Mouse (Mus musculus) thymus, postnatal 36 days (tissue): ENCODE data around the gene Gpc4.

Source experiments
- DNase-seq, 2 experiments: peaks; one replicate each; pipeline ENCODE4 v3.0.0; 2022; ENCODE audit warnings: mixed read lengths in 2 of 2

Gpc4 gene

DNA sequence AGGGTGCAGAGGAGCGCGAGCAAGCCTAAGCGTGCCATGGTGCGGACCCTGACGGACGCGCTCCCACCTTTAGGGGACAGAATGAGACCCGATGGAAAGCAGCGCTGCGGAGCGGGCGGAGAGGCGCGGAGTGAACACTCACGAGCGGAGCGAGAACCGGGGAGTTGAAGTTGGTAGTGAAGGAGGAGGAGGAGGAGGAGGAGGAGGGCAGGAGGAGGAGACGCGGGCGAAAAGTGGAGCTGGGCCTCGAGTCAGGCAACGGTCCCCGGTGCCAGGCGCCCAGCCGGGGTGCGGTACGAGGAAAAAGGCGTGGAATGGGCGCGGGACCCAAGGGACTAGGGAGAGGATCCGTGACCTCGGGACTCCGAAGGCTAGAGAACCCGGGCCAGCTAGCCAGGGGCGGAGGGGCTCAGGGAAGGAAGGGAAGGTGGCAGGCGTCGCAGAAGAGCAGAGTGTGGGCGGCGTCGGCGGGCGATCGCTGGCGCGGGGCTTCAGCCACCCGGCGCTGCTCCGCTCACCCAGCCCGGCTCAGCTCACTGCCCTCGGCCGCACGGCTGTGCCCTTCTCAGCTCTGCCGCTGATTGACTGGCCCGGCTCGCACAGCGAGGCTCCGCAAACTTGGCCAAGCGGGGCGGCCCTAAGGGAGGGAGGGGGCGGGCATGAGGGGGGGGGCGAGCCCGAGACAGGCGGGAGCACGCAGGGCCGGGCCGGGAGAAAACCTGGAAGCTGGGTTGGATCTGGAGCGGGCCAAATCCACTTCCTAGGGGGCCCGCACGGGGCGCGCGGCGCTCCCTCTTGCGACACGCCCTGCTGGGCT lies at the start of gene Gpc4:
Gene Gpc4, minus strand, starts transcription at position 515 of the 817 bp plus-strand sequence.
- DNase-seq, result peak in 1 of 2 experiments; percentile 5

DNA sequence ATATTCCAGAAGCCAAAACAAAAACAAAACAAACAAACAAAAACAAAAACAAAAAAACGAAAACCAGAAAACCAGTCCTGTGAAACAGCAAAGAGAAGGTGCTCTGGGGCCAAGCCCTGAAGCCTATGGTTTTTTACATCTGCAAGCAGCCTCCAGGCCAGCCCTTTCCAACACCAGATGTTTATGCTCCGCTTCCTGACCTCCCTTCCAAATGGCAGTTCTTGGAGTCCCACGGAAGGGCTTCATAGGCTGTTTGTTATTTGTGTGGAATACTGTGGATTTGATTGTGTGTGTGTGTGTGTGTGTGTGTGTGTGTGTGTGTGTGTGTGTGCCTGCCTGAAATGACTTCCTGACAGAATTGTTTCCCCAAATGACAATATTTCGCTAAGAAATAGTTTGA lies 47.8 kb upstream of the Gpc4 start:
- no peak for DNase-seq

DNA sequence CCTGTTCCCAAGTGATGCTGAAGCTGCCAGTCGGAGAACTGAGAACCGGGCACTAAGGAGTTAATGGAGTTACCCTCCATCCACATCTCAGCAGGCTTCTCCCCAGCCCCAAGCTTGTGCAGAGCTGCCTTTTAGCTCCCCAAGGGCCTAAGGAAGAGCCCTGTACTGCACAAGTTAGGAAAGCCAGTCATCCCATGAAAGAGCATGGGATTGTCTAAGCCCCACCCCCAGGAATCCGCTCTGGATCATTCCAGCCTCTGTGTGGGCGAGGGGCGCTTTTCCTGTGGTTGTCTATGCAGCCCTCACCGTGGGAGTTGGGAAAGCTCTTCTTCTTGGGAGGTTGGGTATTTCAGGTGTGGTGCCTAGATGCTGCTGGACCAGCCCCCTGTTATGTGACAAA lies 34.8 kb upstream of the Gpc4 start:
- DNase-seq, result no peak

DNA sequence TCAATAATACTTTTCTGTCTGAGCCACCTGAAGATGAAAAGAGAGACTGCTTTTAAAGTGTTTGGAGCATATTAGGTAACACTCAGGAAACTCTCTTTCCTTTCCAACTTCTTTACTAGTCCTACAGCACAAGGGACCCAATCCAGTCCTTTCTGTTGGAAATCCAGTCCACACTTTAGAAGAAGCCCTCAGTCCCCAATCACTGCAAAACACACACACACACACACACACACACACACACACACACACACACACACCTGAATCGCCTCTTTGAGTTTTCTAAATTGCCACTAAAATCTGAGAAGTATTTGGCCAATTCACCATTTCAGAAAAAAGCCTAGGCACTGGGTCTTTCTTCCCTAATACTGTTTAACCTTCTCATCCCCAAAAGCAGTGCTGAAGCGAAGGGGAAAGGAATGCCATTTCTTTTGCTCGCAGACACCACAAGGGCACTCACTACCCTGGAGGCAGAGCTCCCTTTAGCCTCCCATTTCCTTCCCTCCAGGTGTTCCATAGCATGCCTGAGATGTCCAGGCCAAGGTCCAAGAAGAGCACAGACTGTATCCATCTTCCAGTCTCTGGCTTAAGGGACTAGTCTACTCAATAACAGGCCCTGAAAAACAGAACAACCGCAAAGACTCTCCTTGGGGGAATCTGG lies 28.4 kb upstream of the Gpc4 start:
- no peak for DNase-seq

DNA sequence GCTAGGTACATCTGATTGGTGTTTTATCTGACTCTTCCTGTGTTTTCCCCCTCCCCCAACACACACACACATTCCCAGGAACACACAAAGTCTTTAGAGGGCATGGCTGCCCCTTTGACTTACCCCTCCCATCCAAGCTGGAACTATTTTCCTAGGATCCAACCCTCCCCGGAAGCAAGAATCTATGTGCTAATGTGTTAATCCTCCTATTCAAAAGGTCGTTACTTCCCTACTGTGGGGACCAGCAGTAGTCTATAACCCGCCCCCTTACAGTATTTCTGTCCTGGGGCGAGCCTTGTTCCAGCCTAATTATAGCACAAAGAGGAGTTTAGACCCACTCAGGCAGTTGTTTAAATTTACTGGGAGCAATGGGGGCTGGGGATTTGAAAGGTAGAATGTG lies 24.0 kb upstream of the Gpc4 start:
- no peak for DNase-seq

DNA sequence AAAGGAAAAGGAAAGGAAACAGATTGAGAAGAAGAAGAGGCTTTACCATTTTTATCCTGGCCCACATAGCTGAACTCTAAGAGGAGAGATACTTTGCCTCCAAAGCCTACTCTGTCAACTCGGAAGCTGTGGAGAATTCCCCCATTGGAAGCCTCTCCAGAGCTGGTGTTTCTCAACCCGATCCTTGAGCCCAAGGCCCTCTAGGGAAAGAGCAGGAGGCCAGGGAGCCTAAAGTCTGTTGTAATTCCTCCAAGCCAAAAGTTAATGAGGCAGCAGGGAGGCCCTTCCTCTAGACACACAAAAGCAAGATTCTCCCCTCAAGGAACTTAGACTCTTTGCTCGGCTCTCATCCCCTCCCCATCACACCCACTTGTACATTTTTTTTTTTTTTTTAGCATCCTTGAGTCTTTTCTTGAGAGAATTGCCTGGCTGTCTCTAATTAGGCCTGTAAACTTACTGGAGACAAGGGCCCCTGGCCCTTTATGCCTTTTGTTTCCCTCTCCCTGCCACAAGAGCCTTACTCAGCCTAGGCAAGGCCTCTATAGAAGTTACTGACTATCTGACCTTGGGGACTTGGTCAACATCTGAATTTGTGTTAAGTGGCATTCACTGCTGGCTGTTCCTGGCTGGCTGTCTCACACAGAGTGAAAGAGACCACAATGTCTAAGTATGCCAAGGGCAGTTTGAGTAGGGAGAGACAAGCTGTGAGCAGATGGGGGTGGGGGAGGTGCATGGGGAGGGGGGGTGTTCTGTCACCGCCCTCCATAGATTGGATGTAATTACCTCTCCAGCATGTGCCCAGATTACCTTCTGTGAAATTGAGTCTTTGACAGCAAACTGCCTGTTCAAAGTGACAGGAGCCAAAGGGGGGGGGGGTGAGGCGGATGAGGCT lies 18.7 kb upstream of the Gpc4 start:
- DNase-seq, result no peak

DNA sequence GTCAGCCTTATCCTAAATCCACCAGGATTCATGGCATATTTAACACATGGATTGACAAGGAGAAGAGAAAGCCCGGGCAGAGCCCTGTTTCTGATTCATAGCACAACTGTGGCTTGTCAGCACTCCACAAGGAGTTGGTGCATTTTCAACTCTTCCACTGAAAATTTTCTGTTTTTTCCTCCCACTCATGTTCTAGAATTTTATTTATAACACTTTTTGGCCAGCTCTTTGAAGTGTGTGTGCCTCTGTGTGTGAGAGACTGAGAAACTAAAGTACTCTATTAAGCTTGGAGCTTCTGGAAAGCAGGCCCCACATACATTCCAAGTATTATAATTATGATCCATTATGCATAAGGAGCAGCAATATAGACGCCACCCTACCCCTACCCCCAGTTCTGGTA lies 16.3 kb upstream of the Gpc4 start:
- DNase-seq, result no peak

DNA sequence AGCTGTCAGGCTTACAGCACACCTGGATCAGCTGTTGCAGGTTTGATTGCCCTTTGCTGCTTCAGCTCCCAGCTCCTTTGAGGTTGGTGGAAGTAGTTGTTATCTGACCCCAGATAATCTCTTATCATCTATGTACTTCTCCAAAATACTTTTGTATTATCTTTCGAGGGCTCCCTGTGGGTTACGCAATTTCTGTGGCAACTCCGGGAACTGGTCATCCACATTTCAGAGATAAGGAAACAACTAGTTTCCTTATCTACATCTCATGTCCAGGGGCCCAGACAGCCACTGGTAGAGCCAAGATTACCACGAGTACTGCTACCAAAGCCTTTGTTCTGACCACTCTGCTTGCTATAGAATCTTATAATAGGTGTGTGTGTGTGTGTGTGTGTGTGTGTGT lies 12.0 kb upstream of the Gpc4 start:
- DNase-seq, result no peak

DNA sequence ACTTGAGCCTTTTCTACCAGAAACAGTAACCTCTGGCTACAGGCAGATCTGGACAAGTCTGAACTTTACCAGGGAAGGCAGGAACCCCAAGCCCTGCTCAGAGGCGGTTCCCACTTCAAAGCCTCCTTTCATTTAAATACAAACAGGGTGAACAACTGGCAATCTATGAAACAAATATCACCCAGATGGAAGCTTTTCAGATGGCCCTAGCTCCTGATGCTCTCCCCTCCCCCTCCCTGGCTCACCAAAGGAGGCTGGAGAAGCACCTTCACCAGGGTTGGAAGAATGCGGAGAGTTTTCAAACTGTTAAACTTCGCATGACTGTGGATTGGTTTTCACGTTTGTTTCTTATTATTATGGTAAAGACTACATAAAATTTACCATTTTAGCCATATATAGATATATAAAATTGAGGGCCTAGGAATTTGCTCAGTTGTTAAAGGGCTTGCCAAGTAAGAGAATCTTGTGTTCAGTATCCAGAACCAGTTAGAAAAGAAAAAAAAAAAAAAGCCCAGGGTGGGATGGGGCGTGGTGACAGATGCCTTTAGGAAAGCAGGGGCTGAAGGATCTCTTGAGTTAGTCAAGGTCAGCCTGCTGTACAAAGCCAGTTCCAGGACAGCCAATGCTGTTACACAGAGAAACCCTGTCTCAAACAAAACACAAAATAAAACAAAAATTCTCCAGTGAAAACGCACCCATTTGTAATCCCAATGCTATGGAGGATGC lies 2.6 kb upstream of the Gpc4 start:
- no peak for DNase-seq

DNA sequence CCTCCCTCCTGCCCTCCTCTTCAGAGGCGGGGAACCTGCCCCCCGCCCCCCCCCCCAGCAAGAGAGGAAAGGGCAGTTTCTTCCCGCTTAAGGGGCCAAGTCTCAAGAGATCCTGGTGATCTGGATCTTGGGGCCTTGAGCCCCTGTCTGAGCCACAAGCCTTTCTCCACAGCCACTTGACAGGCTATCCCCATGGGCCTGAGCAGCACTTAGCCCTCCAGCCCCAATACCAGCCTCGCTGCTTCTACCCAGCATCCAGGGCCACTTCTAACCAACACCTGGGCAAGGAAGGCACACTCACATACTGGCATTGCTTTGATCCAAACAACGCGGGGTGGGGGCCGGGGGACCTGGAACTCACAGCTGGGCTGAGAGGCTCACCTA lies 495 bp upstream of the Gpc4 start:
- no peak for DNase-seq

DNA sequence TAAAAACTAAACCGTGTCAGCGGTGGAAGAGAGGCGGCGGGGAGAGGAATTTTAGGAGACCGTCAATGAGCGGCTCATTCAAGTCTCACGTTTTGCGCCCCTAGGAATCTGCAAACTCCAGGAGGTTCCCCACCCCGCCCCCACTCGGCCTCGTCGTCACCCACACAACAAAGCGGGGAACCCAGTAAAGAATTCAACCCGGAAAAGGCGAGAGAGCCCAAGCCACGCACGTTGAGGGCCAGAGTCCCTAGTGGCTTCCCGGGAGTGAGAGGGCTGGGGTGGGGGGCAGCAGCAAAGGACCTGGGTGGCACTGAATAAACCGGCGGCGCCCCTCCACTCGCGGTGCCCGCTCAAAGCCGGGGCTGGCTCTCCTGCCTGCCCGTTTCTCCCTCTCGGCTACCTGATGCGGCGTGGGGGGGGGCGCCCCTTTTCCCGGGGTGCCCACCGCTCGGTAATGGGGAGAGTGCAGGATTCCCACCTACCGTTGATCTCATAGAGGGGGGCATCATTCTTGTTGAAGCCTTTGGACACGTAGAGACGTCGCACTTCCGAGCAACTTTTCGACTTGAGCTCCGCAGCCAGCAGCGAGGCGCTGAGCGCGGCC lies 816 bp downstream of the Gpc4 start:
- no peak for DNase-seq

DNA sequence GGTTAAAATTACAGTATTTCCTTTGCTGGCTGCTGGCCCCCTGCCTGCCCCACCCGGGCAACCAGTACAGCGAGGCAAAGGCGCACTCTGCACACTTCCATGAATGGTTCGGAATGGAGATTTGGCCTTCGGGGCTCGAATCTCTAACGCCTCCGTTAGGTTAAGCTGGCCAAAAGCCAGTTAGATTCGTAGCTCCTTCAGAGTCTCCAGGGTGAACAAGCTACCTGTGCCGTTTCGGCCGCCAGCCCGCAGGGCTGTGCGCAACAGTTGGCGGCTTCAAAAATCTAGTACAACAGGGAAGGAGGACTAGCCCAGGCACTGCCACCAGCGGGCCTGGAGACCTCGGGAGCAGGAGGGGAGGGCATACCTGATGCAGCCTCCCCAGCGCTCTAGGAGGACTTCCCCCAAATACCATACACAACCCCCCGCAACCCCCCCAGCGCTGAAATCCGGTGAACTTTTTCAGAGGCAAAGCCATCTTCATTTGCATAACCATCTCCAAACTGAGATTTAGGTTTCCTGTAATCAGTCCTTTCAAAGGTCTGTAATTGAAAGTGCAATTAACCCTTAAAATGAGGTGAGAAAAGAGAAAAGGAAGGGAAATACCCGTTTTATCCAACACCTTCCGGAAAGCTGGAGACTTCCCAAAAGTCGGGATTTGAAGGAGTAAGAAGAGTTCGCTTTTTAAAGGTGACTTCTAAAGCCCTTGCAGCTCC lies 1.5 kb downstream of the Gpc4 start:
- no peak for DNase-seq

DNA sequence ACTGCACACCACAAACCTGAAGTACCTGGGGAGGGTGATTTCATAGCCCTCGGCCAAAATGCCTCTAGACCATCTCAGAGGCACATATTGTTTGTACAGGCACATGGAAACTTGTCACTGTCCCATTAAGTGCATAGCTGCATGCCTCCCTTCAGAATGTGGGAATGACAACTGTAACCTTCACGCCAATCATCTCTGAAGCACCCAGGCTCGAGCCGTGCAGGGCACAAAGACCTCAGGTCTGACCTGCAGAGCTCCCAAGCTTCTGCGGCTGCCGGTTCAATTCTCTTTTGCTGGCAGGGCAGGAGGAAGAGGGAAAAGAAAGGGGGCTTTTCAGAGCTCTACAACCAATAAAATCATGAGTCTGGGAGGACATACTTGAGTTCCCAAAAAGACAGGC lies 2.3 kb downstream of the Gpc4 start:
- DNase-seq, result no peak

DNA sequence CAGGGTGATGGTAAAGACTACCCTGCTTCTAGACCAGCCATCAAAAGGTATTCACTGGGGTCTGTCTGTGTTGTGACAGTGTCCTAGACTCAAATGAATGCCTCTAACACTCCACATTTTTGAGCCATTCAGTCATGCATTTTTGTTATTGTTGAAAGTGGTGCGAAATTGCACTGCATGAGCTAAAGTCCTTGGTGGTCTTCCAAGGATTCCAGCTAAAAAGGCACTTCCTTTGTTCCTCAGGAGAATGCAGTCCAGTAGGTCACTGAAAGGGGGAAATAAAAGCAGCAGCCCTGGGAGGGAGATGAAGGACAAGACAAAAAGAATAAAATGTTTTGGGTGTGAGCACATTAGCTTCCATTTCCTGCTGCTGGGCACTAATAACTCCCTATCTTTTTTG lies 2.8 kb downstream of the Gpc4 start:
- DNase-seq, result no peak

DNA sequence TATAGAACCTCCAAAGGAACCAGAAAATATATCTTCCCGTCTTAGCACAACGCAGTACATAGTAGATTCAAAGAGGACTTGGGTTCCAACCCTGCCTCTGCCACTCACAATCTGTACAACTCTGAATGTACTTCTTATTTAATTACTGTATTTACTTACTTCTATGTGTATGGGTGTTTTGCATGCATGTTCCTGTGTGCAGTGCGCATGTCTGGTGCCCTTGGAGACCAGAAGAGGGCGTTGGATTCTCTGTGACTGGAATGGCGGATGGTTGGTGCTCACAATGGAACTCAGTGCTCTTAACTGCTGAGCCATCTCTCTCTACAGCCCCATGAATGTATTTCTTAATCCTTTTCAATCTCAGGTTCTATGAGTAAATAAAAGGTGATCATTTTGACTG lies 5.4 kb downstream of the Gpc4 start:
- no peak for DNase-seq

DNA sequence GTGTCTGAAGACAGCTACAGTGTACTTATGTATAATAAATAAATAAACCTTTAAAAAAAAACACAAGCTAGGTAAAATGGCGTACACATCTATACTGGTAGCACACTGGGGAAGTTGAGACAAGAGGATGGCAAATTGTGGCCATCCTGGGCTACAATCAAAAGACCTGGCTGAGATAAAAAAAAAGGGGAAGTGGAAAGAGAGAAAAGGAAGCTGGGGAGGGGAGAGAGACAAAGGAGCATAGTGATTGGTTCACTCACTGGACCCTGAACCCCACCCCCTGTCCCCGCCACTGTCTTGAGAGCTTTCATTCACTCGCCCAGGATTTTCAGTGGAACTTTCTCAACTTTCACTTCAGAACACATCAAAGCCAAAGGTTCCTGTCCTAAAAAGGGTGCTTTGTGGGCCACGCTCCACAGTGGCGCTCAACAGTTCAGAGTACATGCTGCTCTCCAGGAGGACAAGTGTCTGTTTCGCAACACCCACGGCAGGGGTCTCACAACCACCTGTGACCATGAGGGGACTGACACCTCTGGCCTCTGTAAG lies 9.6 kb downstream of the Gpc4 start:
- DNase-seq, result no peak

DNA sequence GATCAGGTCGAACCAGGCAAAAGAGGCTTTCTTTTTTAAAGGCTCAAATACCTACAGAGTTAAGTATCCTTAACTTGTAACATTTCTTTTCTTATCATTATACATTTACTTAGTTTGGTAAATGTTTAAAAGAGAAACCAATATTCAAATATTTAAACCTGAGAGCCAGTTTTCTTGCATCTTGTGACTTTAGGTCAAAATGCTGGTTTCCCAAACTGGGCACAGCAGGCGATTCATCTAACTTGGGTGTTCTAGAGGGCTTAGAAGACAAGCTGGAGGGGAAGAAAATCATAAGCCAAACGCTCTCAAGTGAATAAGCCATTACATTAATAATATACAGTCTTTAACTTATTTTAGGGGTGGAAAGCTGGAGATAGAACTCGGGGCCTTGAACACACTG lies 10.2 kb downstream of the Gpc4 start:
- DNase-seq, result no peak

DNA sequence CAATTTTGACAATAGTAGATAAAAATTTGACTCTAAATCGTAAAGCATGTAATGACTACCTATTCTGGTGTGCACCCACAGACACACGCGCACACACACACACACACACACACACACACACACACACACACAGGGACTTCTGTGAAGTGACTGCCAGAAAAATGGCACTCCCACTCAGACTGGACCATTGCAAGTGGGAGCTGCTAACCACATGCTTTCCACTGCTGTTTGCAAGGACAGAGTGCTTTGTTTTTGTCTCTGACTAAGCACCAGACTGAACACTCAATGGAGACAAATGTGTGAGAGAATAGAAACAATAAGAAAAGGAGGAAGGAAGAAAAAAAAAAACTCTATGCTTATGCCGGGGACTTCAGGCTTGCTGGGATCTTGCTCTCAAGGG lies 11.6 kb downstream of the Gpc4 start:
- no peak for DNase-seq

DNA sequence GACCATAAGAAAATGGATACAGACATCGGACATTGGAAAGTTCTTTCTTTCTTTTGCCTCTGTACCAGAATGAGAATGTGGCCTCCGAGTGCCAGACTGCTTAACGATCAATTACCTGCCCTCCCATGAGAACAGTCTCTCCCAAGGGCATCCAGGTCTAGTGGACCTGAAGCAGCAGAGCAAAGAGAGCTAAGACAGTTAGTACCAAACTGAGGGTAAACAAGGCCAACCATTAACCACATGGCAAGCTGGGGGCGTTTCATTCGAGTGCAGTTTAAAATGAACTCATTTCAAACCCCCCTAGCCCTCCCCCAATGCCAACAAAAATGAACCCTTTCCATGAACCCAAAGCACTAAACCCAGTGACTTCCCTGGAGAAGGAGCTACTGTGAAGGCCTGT lies 12.1 kb downstream of the Gpc4 start:
- no peak for DNase-seq

DNA sequence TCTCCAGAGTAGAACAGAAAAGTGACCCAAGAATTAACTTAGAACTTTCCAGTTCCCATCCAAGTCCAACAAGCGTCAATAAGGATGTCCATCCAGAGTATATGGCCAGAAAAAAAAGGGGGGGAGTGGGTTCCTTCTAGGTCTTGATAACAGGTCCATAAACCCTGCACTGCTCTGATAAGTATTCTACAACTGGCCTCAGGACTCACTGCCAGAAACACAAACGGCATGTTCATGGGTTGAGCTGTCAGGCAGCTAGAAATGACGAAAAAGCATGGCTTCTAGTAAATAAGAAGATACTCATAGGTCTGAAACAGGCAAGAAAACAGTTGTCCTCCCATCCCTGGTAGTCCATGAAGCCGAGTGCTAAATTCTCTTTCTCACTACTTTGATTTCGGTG lies 13.5 kb downstream of the Gpc4 start:
- DNase-seq, result no peak

DNA sequence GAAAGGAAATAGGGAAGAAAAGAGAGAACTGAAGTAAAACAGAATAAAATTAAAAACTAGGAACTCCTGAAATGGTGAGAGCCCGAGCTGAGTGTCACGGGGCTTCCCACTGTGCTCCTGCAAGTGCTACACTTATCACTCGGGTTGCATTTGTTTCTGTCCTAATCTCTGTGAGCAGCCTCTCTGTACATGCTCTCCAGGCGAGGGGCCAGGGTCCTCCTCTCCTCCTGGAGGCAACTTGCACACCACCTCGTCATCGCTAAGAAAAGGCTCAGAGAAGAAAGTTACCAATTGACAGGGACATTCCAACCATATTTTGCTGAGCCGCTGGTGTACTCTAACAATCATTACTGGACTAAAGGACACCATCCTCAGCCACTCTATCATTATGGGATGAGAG lies 14.0 kb downstream of the Gpc4 start:
- no peak for DNase-seq

DNA sequence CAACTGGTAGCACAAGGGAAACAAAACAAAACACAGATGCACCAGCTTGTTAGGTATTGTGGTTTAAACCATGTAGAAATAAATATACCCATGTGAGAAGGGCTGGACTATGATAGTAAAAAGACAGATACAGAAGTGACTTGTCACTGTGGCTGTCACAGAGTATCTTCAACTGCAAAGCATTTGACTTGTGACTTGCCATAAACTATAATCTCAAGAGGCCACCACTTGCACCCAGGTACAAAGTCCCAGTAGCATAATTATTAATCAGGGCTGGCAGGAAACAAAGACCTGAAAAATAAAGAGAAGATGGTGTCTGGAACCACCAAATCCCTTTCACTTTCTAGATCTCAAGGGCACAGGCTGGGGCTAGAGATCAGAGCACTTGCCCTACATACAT lies 19.5 kb downstream of the Gpc4 start:
- no peak for DNase-seq
